Mouse (Mus musculus) MEL (cell line): ENCODE measurements at regions not wholly inside any gene's neighbourhood (a gene's known extent, or its start where the extent isn't known, plus 50 kb on each side); places are given as distances from the start of the nearest gene placed in this dataset.
A peak's percentile ranks its signal among the peaks of the same experiment; 100 is the strongest.
"Not testable (repeated sequence)": the region's sequence is repeated elsewhere in the genome, so short reads cannot be mapped to it uniquely, and the experiment has no call there.

Experiments used
- DNase-seq: peaks from one replicate; pipeline ENCODE4 v3.0.0; 2011; ENCODE audit warnings: low read depth, low spot score
- H3K27ac ChIP-seq: 2 replicates; pipeline ENCODE4 v1.5.1; 2012; ENCODE audit warnings: low read depth, mild to moderate bottlenecking, control low read depth, low read length, moderate library complexity; ENCODE audit not compliant: control insufficient read depth
- H3K27me3 ChIP-seq, 2 experiments: fragments of 150-350 bp in 1 of 2; sonication (generic) in 1 of 2; 2 replicates each; pipeline ENCODE4 v1.6.1; 2012; ENCODE audit warnings: low read length in 2 of 2, mild to moderate bottlenecking in 2 of 2, improper control_type of control experiment in 1 of 2, moderate library complexity in 1 of 2; ENCODE audit not compliant: insufficient read depth in 2 of 2, control insufficient read depth in 1 of 2
- H3K36me3 ChIP-seq, 2 experiments: 2 replicates each; pipeline ENCODE4 v1.6.1; 2012 to 2014; ENCODE audit warnings: low read length in 2 of 2, improper control_type of control experiment in 1 of 2, inconsistent platforms in 1 of 2, mild to moderate bottlenecking in 1 of 2; ENCODE audit not compliant: insufficient read depth in 2 of 2, control insufficient read depth in 1 of 2
- H3K4me1 ChIP-seq, 2 experiments: fragments of 150-350 bp in 1 of 2; sonication (generic) in 1 of 2; 2 replicates each; pipeline ENCODE4 v1.6.1; 2012; ENCODE audit warnings: low read length in 2 of 2, improper control_type of control experiment in 1 of 2, mild to moderate bottlenecking in 1 of 2; ENCODE audit not compliant: insufficient read depth in 2 of 2, control insufficient read depth in 1 of 2
- H3K4me3 ChIP-seq, 2 experiments: fragments of 150-350 bp in 1 of 2; sonication (generic) in 1 of 2; 2 replicates each; pipeline ENCODE4 v1.5.1; 2012; ENCODE audit warnings: low read depth in 2 of 2, low read length in 2 of 2, mild to moderate bottlenecking in 2 of 2, moderate library complexity in 2 of 2, control low read depth in 1 of 2, improper control_type of control experiment in 1 of 2; ENCODE audit not compliant: control insufficient read depth in 1 of 2, insufficient read depth in 1 of 2
- H3K79me2 ChIP-seq: 2 replicates; pipeline ENCODE4 v1.6.1; 2012; ENCODE audit warnings: mild to moderate bottlenecking, low read length, moderate library complexity; ENCODE audit not compliant: control insufficient read depth, poor library complexity, insufficient read depth
- H3K9ac ChIP-seq: 2 replicates; pipeline ENCODE4 v1.6.1; 2012; ENCODE audit warnings: low read depth, mild to moderate bottlenecking, control low read depth, low read length, moderate library complexity; ENCODE audit not compliant: control insufficient read depth, poor library complexity, severe bottlenecking
- H3K9me3 ChIP-seq: fragments of 150-350 bp; sonication (generic); replicated peaks from 2 replicates; pipeline ENCODE4 v1.6.1; 2012; ENCODE audit warnings: mild to moderate bottlenecking, low read length, improper control_type of control experiment, moderate library complexity; ENCODE audit not compliant: insufficient read depth
- E2F4 ChIP-seq: IDR thresholded peaks from 2 replicates; pipeline ENCODE4 v1.6.1; 2011; ENCODE audit warnings: low read depth, low read length, improper control_type of control experiment, borderline replicate concordance
- KAT2A ChIP-seq: conservative IDR thresholded peaks from 2 replicates; pipeline ENCODE4 v1.6.1; 2012; ENCODE audit warnings: low read depth, low read length, improper control_type of control experiment, inconsistent platforms
- MAX ChIP-seq: IDR thresholded peaks from 2 replicates; pipeline ENCODE4 v1.6.1; 2011; ENCODE audit warnings: low read length, improper control_type of control experiment
- POLR2AphosphoS2 ChIP-seq: IDR thresholded peaks from 2 replicates; pipeline ENCODE4 v1.6.1; 2011; ENCODE audit warnings: low read length, improper control_type of control experiment
- RAD21 ChIP-seq: IDR thresholded peaks from 2 replicates; pipeline ENCODE4 v1.6.1; 2011; ENCODE audit warnings: mild to moderate bottlenecking, low read depth, low read length, improper control_type of control experiment
- SIN3A ChIP-seq: IDR thresholded peaks from 2 replicates; pipeline ENCODE4 v1.6.1; 2012; ENCODE audit warnings: low read length, improper control_type of control experiment, inconsistent platforms
- USF2 ChIP-seq, 2 experiments: IDR thresholded peaks; 2 replicates each; pipeline ENCODE4 v1.6.1; 2011 to 2012; ENCODE audit warnings: improper control_type of control experiment in 2 of 2, low read length in 2 of 2, borderline replicate concordance in 1 of 2, inconsistent platforms in 1 of 2, low read depth in 1 of 2, mild to moderate bottlenecking in 1 of 2; ENCODE audit not compliant: insufficient read depth in 1 of 2
- ZNF384 ChIP-seq: IDR thresholded peaks from 2 replicates; pipeline ENCODE4 v1.6.1; 2012; ENCODE audit warnings: low read depth, mild to moderate bottlenecking, inconsistent platforms, low read length, improper control_type of control experiment

DNA sequence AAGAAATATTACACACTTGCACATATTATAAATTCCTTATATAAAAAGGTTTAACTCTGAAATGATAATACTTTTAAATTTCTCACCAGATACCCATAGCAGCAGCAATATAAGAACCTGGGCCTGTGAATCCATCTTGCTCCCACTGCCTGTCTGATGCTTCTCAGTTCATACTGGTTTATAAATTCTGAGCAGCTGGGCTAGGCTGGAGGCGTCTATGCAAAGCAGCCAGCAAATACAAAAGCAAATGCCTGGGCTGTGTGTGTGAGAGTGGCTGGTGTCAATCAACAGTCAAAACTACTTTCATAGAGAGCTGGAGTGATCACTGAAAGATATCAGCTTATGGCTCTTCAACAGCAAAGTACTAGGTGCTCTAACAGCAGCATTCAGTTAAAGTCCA lies 476.7 kb downstream of the Rpia start:
- TF ChIP-seq MAX: no peak
- TF ChIP-seq ZNF384: no peak
- TF ChIP-seq KAT2A: no peak
- no peak for TF ChIP-seq POLR2AphosphoS2
- TF ChIP-seq SIN3A: no peak
- no peak for TF ChIP-seq USF2 (IDR thresholded peaks at IDR 0.05; ENCODE audit: borderline replicate concordance in 1 of 2, insufficient read depth in 1 of 2, low read depth in 1 of 2, low read length in 2 of 2)
- TF ChIP-seq RAD21: no peak
- TF ChIP-seq E2F4: no peak
- no peaks in the 10 kb centered on the region for H3K9me3 ChIP-seq
- H3K27me3 ChIP-seq: no peaks in the 10 kb centered on the region
- no peak overlapping the region for H3K27ac ChIP-seq
- no peaks in the 10 kb centered on the region for H3K79me2 ChIP-seq
- H3K36me3 ChIP-seq: no peaks in the 10 kb centered on the region
- no peak overlapping the region for H3K4me3 ChIP-seq
- DNase-seq: no peak
- H3K4me1 ChIP-seq: no peaks in the 10 kb centered on the region
- no peak overlapping the region for H3K9ac ChIP-seq

DNA sequence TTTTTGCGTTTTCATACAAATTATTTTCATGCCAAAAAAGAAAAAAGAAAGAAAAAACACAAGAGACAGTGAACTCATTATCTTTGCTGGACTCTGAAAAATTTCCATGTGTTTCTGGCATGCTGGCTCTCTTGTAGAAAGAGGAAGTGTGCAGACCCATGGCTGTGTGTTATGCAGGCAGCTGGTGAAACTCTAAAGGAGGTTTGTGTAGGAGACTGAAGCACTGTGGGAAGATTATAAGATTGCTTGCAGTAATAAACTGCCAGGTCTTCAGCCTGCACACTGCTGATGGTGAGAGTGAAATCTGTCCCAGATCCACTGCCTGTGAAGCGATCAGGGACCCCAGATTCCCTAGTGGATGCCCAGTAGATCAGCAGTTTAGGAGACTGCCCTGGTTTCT lies 477.4 kb downstream of the Rpia start:
- not testable (repeated sequence) for H3K4me3 ChIP-seq, H3K27ac ChIP-seq, H3K9me3 ChIP-seq, H3K79me2 ChIP-seq, H3K9ac ChIP-seq, H3K4me1 ChIP-seq, H3K36me3 ChIP-seq, H3K27me3 ChIP-seq
- peak; percentile 14 for DNase-seq

DNA sequence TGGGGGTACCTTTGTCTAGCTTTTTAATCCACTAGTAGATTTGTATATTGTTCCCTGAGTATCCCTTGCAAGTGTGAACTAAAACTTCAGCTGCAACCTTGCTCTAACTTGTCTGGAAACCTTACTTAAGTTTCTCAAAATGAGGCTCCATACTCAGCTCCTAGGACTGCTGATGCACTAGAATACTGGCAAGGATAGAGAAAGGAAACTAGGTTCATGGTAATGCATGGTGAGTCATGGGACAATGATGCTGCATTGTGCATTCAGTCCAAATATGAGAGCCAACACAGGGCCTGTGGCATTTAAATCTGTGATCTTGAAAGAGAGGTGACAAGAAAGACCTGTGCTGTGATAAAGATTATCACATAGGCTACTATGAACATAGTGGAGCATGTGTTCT lies 490.9 kb downstream of the Rpia start:
- DNase-seq, H3K36me3 ChIP-seq, H3K27me3 ChIP-seq: not testable (repeated sequence)

DNA sequence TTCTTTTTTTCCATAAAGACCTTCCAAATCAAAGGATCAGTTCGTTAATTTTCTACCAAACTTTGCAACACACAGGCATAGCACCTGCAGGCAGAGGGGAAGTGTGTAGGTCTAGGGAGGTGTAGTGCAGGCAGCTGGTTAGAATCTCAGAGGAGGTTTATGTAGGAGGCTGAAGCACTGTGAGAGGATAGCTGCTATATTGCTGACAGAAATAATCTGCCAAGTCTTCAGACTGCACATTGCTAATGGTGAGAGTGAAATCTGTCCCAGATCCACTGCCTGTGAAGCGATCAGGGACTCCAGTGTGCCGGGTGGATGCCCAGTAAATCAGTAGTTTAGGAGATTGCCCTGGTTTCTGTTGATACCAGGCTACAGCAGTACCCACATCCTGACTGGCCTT lies 531.8 kb downstream of the Rpia start:
- DNase-seq, H3K36me3 ChIP-seq, H3K27ac ChIP-seq, H3K9ac ChIP-seq, H3K79me2 ChIP-seq, H3K4me3 ChIP-seq, H3K4me1 ChIP-seq, H3K9me3 ChIP-seq, H3K27me3 ChIP-seq: not testable (repeated sequence)

More for the DNA sequence above, 490.9 kb downstream of the Rpia start:
- not testable (repeated sequence) for H3K4me3 ChIP-seq, H3K9me3 ChIP-seq, H3K27ac ChIP-seq, H3K4me1 ChIP-seq, H3K9ac ChIP-seq, H3K79me2 ChIP-seq

DNA sequence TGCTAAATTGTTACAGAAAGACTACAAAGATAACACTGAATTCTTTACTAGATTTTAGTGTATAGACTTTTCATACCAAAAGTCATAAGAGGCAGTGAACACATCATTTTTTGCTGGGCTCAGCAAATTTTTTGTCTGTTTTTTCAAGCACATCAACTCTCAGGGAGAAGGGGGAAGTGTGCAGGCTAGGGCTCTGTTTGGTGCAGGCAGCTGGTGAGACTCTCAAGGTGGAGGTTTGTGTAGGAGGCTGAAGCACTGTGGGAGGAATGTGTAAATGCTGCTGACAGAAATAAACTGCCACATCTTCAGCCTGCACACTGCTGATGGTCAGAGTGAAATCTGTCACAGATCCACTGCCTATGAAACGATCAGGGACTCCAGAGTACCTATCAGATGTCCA lies 551.9 kb downstream of the Rpia start:
- H3K4me3 ChIP-seq, H3K9me3 ChIP-seq, H3K27ac ChIP-seq, DNase-seq, H3K9ac ChIP-seq, H3K27me3 ChIP-seq, H3K36me3 ChIP-seq, H3K79me2 ChIP-seq, H3K4me1 ChIP-seq: not testable (repeated sequence)
